Mouse (Mus musculus) lung, postnatal 25 days (tissue): ENCODE results near the gene Ddias.
A peak's percentile ranks its signal among the peaks of the same experiment; 100 is the strongest.

Experiments
- DNase-seq: peaks from one replicate; pipeline ENCODE4 v3.0.0; 2022; ENCODE audit warnings: low spot score

Ddias gene

DNA sequence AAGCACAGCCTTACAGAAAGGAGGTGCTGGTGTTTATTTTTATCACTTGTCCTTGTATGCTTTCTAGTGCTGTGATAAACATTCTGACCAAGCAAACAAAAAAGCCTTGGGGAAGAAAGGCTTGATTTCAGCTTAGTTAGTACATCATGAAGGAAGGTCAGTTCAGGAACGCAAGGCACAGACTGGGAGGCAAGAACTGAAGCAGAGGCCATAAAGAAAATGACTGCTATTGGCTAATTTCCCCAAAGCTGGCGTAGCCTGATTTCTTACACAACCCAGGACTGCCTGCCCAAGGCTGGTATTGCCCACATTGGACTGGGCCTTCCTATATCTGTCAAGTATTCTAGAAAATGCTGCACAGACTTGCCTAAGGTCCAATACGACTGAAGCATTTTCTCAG is 25.8 kb downstream of the Ddias start:
- no peak for DNase-seq

DNA sequence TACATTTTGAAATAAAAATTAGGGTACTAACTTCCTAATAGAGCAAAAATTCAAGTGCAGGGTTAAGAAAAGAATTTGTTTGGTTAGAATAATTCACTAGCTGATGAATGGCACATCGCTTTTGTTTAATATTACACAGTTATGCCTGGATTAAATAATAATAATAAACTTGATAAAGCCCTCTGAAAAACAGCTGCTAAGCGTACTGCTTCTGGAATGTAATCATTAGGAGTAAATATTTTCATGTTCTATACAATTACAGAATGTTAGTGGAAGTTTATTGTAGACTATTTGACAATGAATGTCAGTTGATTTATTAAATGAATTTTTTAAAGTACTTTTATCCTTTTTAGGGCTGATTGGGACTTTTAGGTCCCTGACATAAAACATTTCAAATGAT is 31.8 kb downstream of the Ddias start:
- no peak for DNase-seq

DNA sequence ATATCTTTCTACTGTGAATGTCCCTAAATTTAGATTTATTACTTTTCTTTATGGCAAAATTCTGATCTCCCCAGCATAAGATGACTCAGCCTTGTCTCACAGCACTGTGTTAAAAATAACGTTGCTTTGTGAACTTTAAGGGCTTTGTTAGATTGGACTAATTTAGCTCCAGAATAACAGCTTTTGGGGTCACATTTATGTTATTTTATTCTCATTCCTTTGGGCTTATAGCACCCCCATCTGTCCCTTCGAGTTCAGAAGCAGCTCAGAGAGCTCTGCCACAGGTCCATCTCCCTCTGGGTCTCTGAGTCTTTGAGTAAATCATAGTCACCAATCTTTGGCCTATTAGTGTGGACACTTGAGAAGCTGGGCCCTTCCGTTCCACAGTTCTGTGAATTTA is 36.1 kb downstream of the Ddias start:
- DNase-seq, result no peak

DNA sequence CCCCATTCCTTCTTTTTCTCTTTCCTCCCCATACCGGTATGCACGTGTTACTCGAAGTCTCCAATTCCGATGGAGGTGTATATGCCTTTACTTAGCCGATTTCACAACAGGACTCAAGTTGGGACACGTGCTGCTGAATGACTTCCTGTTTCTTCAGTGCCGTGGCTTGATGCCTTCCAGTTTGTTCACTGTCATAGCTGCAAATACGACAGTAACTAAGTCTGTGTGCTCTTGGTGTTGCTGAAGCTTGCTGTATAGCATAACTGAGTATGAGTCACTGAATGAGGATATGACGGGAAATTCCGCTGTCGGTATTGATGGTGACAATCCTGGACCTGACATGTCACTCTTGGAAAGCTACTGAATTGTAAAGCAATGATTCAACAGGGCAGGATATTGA is 36.8 kb downstream of the Ddias start:
- DNase-seq, result no peak

DNA sequence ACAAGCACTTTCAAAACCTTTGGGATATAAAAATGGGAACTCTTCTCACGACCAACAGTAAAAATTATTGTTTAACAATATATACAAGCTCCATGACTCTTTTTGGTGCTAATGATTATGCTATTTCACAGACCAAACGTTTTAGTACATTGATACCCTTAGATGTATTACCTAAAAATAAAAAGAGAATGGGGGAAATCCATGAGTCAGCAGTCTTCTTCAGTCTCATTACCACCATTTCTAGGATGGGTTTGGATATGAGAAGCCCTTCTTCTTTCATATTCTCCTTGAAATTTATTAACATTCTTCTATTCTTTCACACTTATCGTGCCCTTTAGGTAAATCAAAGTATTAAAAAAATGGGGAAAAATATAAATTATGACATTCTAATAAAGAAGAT is 37.6 kb downstream of the Ddias start:
- no peak for DNase-seq

DNA sequence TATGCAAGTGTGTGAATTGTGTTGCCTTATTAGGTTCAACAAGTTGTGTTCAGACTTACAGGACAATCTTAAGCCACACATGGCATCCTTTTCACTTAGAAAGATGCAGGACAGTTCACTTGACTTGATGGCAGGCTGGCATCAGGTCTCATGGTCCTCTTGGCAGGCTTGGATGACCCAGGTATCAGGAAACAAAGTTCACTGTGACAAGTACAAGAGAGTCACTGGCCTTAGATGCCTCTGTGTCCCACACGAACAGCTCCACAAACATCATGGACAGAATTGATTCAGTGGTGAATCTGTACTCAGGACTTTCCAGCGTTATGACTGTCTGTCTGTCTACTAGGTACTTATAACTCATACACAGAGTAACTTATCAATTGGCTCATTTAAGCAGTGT is 39.7 kb downstream of the Ddias start:
- no peak for DNase-seq

DNA sequence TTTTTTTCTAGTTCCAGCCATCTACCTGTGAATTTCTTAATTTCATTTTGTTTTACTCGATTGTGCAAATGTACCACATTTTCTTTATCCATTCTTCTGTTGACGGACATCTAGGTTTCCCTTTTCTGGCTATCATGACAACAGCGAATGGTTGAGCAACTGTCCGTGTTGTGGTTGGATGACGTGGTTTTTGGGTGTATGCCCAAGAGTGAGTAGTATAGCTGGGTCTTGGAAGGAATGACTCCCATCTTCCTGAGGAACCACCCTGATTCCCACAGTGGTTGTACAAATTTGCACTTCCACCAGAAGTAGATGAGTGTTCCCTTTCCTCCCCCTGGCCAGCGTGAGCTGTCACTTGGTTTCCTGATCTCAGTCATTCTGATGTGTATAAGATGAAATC is 41.7 kb downstream of the Ddias start:
- DNase-seq, result no peak

DNA sequence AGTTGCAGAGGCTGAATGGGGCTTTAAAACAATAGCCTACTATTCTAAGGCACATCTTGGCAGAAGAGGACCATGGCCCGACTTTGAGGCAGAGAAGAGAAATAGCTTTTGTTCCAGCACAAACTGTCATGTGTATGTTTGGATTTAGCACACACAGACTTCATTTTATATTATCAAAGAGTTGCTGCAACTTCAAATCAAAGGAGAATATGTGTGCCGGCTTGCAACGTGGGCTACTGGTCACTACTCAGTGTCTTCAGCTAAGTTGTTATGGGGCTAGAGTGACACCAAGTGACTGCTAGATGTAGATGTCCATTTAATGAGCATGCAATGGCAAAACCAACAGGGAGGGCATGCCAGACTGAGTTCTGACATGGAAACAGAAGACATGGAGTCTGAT is 46.1 kb downstream of the Ddias start:
- DNase-seq, result no peak

DNA sequence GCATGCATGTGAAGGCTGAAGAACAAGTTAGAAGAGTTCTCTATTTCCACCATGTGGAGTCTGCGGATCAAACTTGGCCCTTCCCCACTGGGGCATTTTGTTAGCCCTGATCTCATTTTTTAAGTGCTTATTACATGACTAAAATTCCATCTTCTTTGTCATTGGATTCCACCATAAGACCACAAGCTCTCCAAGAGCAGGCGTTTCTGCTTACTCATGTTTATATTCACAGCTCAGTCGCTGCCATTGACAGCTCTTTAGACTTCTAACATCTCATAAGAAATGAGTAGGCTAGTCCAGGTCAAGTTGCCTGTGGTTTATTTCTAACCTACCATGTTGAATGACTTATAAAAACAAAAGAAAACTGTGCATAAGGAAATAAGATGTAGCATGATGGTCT is 47.8 kb downstream of the Ddias start:
- no peak for DNase-seq

DNA sequence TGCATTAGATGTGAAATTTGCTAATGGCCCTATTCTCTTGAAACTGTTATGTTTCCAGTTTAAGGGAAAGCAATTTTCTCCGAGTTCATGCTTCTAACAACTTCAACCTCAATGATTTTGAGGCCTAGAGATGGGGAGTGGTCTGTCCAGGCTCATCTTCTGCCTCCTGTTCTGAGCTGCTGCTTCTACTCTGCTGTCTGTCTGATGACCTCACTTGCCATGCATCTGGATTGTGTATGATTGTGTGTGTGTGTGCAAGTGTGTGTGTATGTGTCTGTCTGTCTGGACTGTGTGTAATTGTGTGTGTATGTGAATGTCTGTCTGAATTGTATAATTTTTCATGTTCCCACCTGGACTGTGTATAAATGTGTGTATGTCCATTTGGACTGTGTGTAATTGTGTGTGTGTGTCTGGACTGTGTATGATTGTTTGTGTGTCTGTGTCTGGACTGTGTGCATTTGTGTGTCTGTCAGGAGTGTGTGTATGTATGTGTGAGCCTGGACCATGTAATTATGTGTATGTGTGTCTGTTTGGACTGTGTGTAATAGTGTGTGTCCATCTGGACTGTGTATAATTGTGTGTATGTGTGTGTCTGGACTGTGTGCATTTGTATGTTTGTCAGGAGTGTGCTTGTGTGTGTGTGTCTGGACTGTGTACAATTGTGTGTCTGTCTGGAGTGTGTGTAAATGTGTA is 51.5 kb downstream of the Ddias start:
- no peak for DNase-seq

DNA sequence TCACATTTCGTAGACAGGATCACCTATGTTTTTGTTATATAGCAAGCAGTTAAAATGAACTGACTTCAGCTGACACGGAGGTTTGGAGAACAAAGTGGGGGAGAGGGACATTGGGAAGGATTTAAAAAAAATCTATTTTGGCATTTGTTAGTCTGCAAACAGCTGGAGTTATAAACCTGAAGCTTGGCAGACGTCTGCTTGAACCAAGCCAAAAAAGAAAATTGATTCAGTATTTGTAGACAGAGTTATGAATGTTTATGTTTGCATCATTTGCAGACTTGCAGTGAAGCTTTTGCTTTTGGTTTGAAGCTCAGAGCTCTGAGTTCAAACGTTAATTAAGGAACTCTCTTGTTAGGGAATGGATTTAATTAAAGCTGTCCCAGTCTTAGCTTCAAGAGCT is 52.2 kb downstream of the Ddias start:
- DNase-seq, result no peak

DNA sequence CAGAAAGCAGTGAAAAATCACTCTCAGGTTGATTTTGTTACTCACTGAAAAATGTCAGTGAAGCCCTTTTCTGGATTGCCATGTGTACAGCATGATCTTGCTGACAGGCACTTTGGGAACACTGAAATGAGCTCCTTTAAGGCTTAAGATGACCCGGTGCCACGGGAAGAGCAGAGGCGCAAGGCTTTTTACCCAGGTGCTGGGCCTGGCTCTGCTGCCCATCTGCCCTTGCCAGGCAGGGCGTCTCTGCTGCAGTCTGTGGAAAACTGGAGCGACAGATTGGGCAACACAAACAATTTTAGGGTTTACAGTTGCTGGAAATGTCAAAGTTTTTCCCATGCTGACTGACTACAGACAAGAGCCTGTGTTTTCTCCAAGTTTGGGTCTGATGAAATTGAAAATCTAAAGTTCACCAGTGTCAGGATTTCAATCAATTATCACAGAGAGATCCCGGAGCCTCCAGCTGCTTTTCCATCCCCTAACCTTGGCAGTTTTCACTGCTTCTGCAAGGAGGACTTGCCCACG is 53.0 kb downstream of the Ddias start:
- no peak for DNase-seq

DNA sequence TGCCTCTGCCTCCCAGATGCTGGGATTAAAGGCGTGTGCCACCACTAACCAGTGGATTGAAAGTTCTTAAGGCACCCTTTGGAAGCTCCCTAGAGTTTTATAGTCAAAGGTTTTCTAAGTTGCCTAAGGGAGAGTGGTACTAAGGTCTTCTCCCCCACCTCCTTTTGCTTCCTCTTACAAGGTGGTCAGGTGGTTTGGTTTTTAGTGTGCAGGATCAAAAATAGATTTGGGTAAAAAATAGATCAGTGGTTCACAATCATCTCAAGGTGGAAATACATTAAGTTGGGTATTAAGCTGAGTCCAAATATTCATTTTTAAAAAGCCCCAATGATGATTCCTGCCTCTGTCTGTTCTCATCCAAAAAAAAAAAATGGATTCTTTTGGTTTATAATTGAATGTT is 53.6 kb downstream of the Ddias start:
- DNase-seq, result no peak

DNA sequence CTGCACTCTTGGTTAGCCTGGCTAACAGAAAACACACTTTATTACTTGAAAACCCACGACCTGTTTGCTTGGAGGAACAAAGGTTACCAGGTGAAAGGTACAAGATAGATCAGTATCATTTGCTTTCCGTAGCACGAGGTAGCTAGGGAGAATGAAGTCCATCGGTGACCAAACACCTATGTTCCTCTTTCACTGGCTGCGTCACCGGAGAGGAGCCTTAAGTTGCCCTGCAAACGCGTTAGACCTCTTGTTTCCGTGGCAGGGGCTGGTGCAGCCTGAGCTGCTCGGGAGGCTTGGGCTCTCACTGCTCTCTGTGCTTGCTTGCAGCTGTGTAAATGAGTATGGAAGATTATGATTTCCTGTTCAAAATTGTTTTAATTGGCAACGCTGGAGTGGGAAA is 54.4 kb downstream of the Ddias start:
- no peak for DNase-seq

DNA sequence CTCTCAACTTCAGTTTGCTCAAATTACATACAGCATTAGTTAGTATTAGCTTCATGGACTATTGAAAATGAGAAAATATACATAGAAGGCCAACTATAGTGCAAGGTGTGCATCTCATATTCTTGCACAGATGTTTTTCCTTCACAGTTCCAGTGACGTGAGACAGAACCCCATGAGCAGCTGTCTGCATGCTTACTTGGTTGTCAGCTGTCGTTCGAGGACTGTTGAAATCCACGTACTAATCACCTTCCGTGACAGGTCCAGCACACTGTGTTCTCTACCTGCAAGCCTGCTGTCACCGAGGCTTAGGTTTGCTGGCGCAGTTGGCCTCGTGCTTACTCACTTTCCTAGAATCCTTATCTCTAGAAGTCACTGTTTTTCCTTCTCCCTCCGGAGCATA is 56.2 kb downstream of the Ddias start:
- no peak for DNase-seq

DNA sequence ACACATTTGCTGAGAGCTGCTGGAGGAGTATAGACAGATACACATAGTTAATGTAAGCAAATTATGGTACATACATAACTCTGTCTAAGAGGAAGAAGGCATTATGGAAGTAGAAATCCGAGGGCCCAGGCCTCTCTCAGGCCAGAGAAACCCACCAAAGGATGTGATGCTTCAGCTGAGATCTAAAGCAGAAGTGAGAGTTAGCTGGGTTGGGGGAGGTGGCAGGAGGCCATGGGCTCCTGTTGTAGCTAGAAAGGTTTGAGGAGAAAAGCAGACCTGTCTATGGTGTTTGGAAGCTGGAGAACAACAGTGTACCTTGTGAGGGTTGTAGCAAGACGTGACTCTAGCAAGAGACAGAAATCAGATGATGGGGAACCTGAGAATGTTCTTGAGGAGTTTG is 56.8 kb downstream of the Ddias start:
- DNase-seq, result peak; percentile 18

DNA sequence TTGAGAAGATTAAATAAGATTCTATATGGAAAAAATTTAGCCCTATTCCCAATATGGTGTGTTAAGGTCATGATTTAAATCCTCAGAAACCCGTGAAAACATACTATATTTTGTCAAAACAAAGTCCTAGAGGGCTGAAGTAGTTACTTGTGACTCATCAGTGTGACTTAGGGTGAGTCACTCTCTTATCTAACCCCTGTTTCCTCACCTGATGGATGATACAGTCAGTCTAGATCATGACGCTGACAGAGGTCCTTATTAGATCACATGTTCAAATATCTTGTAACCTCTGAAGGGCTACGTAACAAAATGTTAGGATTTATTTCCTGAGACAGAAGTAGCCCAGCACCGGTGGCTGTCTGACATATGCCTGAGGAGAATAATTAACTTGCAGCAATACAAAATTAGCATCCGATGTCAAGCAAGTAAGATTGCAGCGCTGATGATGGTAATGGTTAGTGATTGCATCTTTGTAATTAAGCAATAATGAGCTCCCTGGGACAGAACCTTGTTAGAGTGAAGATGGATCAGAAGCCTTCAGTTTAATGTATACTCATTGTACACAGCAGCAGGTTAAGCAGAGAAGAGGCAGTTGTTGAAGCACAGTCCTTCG is 62.3 kb downstream of the Ddias start:
- no peak for DNase-seq
